Mouse (Mus musculus): Measurements from ENCODE around the gene Nat10.

DNA sequence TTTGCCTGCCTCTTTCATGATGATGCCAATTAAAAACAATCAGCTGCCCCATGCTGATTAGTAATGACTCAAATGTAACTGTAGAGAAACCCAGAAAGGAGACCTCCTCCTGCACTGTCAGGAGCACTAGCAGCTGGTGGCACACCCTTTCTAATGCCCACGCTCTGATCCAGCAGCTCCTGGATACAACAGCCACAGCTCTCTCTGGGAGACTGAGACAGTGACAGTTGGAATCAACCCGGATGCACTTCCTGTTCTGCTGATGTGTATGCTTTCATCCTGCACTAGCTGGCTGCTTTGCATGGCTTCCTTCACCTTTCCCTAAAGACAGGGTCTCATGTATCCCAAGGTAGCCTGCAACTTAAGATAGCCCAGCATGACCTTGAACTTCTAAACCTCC lies 15.0 kb downstream of the Nat10 start:
- TF ChIP-seq POLR2A (IDR thresholded peaks at IDR 0.05; ENCODE audit: borderline replicate concordance, control insufficient read depth, low read depth, low read length): no peak
- no peak for TF ChIP-seq CTCF (IDR thresholded peaks at IDR 0.05; ENCODE audit: control insufficient read depth, insufficient read depth, low read length)

Data from bone marrow, adult 2 months (tissue).